8 mouse cellular contexts compared by ENCODE assay signal in genomic region chr7:45457204-45458060, GRCm38 (mm10). TPM values are rescaled to one million over a fixed set of nuclear protein-coding genes. Genes with fewer than 3 reads are reported as not detected.
DNase-seq lines count a peak whose midpoint lies in the region; ATAC-seq lines count a peak whose summit lies in the region.

No protein-coding gene starts in this region.

- H3K27me3 ChIP-seq in hindbrain, embryonic 11.5 days (ENCODE audit: control insufficient read depth, insufficient read depth, low read length): no peaks in the 10 kb centered on the region

- H3K36me3 ChIP-seq in hindbrain, embryonic 11.5 days (ENCODE audit: control insufficient read depth, insufficient read depth, low read length): peaks cover 5% of the 10 kb centered on the region

- peak; percentile 98 for DNase-seq in heart, adult 11 months
- no peak for DNase-seq in heart, postnatal 36 days
- peak; percentile 40 for DNase-seq in embryo, embryonic 9.5 days (ENCODE audit: extremely low spot score)
- peak; percentile 31 for DNase-seq in hindbrain, embryonic 11.5 days (ENCODE audit: low spot score)
- peak; percentile 65 for DNase-seq in liver
- DNase-seq in naive thymus-derived CD4-positive, alpha-beta T cell, adult 2 months (ENCODE audit: low read depth): peak; percentile 51
- no peak for DNase-seq in testis, postnatal 14 days (ENCODE audit: low spot score)
- no peak for DNase-seq in cerebellum, postnatal 25 days

- intact Hi-C loops in heart, postnatal 36 days (cut with DNase I): no loop called here

- peaks cover 16% of the 10 kb centered on the region for H3K4me1 ChIP-seq in hindbrain, embryonic 11.5 days (replicated peaks; ENCODE audit: control insufficient read depth, insufficient read depth, low read length)

- ATAC-seq in hindbrain, embryonic 11.5 days (ENCODE audit: low FRiP score): no peak

- 0 out of 2 replicates have a peak overlapping the region, but pooled peaks have one; percentile 3 for H3K27ac ChIP-seq in hindbrain, embryonic 11.5 days (ENCODE audit: low read depth, low read length)

- WGBS in hindbrain, embryonic 11.5 days: 69% methylated on average over 10 of the region's 10 CpGs

- H3K9ac ChIP-seq in hindbrain, embryonic 11.5 days (ENCODE audit: low read depth, low read length): no peak overlapping the region

- H3K4me3 ChIP-seq in hindbrain, embryonic 11.5 days (ENCODE audit: low read depth, low read length): peak overlapping the region; percentile 84

- H3K9me3 ChIP-seq in hindbrain, embryonic 11.5 days (ENCODE audit: control insufficient read depth, low read length): no peaks in the 10 kb centered on the region

- H3K4me2 ChIP-seq in hindbrain, embryonic 11.5 days (replicated peaks; ENCODE audit: low read depth, low read length): peak overlapping the region; percentile 64

RNA-seq across cellular contexts. Expression of gene Ftl1, which starts 2.3 kb away (rescaled TPM):
- 100 to 1,000 TPM; 246 to 262 TPM for total RNA-seq in heart, postnatal 36 days (2021)
- 5,748 and 5,943 TPM in 2 replicates for polyA plus RNA-seq in hindbrain, embryonic 11.5 days (2014; fragmentation: Nextera tagmentation; extraction: Ambion mirVana)

RNA-seq across cellular contexts. Expression of gene Bax, which starts 9.3 kb away (rescaled TPM):
- 10 to 100 TPM; 26.9 to 28.5 TPM for total RNA-seq in heart, postnatal 36 days (2021)
- 128 and 196 TPM in 2 replicates for polyA plus RNA-seq in hindbrain, embryonic 11.5 days (2014; fragmentation: Nextera tagmentation; extraction: Ambion mirVana)

RNA-seq across cellular contexts. Expression of gene Ruvbl2, which starts 19.5 kb away (rescaled TPM):
- total RNA-seq in heart, postnatal 36 days (2021): 10 to 100 TPM; 22.5 to 23.7 TPM
- polyA plus RNA-seq in hindbrain, embryonic 11.5 days (2014; fragmentation: Nextera tagmentation; extraction: Ambion mirVana): 168 and 178 TPM in 2 replicates

RNA-seq across cellular contexts. Expression of gene Gys1, which starts 22.8 kb away (rescaled TPM):
- 100 to 1,000 TPM in 1 of 2 experiments, 10 to 100 TPM in 1; 96.0 to 102 TPM for total RNA-seq in heart, postnatal 36 days (2021)
- 29.2 and 30.6 TPM in 2 replicates for polyA plus RNA-seq in hindbrain, embryonic 11.5 days (2014; fragmentation: Nextera tagmentation; extraction: Ambion mirVana)

RNA-seq across cellular contexts. Expression of gene Tulp2, which starts 24.2 kb away (rescaled TPM):
- under 1 TPM in 1 of 2 experiments, not detected in 1; 0.16 TPM for total RNA-seq in heart, postnatal 36 days (2021)
- polyA plus RNA-seq in hindbrain, embryonic 11.5 days (2014; fragmentation: Nextera tagmentation; extraction: Ambion mirVana): 0.40 and 0.54 TPM in 2 replicates

Comparison
In these comparisons a context has a peak if more than half of its experiments do, and no peak if none do; other contexts are left out.
1. DNase-seq: peak in heart, adult 11 months (single experiment), embryo, embryonic 9.5 days (single experiment), hindbrain, embryonic 11.5 days (single experiment), liver (single experiment) and naive thymus-derived CD4-positive, alpha-beta T cell, adult 2 months (single experiment); none in heart, postnatal 36 days (0 of 2), testis, postnatal 14 days (single experiment) and cerebellum, postnatal 25 days (0 of 2).